Mouse (Mus musculus) 3134 (cell line): ENCODE measurements at regions not wholly inside any gene's neighbourhood (a gene's known extent, or its start where the extent isn't known, plus 50 kb on each side); places are given as distances from the start of the nearest gene placed in this dataset.

Experiments used
- DNase-seq: peaks from one replicate; pipeline ENCODE4 v3.0.0-alpha.2; 2011; ENCODE audit warnings: low spot score; ENCODE audit not compliant: insufficient read length; ENCODE audit errors: extremely low read depth

DNA sequence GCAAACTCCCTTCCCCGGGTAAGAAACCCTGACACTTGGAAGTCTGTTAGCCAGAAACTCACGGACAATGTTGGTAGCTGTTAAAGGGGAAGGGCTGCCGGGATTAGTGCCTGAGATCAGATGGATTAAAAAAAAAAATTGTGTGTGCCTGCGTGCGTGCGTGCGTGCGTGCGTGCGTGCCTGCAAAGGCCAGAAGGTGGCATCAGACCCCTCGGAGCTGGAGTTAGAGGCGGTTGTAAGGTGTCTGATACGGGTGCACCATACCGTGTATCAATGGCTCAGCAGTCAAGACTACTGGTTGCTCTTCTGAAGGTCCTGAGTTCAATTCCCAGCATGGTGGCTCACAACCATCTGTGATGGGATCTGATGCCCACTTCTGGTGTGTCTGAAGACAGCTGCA, 59.0 kb upstream of the Ccdc167 start:
- DNase-seq, result no peak

DNA sequence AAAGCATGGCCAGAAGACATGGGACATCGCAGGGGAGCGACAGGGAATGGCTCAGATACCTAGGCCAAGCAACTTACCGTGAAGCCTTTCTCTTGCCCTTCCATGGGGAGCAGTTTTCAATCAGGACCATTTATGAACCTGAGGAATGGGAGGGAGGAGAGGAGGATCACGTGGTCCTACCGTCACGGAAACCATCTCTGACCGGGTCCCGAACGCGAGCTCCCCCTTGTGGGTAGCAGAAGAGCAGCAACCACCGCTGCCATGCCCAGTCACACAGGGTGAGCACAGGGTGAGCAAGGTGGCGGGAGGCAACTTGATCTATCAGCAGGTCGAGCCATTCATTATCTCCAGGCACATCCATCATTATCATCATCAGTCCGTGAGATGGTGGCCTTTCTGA, 56.5 kb upstream of the Ccdc167 start:
- DNase-seq, result no peak

DNA sequence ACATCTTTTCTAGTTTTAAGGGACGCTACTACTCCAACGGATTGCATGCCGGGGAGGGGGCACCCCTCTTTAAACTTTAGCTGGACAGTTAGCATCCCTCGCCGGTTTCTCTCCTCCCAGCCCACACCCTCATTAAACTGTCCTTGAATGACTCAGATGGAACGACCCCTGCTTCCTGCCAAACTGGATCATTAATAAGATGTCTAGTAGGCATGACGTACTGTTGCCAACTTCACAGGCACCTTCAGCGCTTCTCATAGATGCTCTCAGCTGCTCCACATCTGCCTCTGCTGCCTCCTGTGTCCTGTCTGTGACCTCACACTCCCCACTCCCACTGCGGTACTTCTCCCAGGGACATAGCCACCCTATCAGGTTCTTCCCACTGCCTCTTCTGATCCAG, 54.1 kb upstream of the Ccdc167 start:
- DNase-seq, result no peak

DNA sequence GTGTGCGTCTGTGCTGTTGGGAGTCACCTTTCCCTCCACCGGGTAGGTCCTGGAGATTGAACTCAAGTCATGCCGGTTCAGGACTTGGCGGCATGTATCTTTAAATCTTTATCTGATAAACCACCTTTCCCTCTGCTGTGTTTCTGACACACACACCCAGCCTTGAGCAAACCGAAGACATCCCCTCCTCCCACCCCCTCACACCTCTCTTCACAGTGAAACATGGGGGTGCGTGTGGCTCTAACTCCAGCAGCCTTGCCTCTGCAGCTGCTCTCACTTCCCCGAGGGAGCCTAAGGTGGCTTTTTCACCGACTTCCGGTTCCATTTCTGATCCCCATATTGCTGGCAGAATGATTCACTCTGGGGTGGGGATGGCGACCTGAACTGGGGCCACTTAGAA, 52.8 kb upstream of the Ccdc167 start:
- no peak for DNase-seq

DNA sequence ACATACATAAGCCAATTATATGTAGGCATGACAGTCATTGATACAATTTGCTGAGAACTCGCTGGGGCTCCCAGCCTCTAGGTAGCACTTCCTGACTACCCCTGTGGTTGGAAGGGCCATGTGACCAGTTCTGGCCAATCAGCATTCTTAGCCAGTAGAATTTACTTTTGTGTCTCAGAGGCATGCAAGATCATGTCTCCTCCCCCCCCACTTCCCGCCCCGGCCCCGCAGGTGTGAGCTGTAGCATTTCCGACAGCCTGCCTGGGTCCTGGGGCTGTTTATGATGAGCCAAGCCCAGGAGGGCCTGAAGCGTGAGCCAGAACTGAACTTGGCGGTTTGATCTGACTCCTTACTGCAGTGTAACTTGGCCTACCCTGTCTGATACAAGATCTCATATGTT, 52.3 kb upstream of the Ccdc167 start:
- peak; percentile 20 for DNase-seq

DNA sequence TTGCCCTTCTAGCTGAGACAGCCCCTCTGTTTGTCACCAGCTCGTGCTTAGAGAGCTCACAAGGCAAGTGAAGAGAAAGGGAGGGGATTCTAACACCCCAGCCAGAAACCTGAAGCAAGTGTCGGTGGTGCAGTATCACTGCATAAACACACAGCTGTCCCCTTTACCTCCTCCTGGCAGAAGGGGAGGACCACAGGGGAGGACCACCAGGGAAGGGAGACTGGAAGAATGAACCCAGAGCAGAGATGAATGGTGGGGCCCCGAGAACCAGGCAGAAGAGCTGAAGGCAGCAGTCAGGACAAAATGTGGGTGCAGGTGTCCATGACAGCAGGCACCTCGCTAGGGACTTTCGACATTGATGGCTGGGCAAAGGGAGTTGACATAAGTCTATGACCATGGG, 51.8 kb upstream of the Ccdc167 start:
- DNase-seq, result no peak
